Mouse (Mus musculus): Measurements from ENCODE around the gene Slc15a4.

DNA sequence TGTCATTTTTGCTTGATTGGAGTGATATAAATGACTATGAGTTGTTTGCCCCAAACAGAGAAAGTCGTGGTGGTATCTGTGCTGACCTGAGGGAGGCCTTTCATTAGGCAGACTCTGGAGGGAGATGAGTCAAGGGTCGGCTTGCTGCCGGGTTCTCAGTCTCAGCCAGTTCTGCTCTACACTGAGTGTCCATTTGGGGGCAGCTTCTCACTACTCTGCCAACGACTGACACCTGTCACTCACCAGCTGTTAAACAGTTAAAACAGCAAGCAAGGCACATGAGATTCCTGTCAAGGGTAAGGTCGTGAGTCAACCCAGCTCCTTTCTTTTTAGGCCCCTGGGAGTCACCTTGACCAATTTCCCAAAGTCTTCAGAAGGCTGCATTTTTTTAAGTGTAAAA is 40.3 kb downstream of the Slc15a4 start:
- TF ChIP-seq CTCF (IDR thresholded peaks at IDR 0.05; ENCODE audit: extremely low read depth, insufficient read length, insufficient replicate concordance, low read depth, low read length) (no peak), POLR2A (IDR thresholded peaks at IDR 0.05; ENCODE audit: low read depth, low read length) (no peak)

Data from small intestine, adult 2 months (tissue).